Mouse (Mus musculus) urinary bladder, adult 2 months (tissue): Measurements from ENCODE around the gene 4930452B06Rik. TPM values are rescaled to one million over a fixed set of nuclear protein-coding genes. Genes with fewer than 3 reads are reported as not detected.
A peak's percentile ranks its signal among the peaks of the same experiment; 100 is the strongest.
"Not testable (repeated sequence)": the region's sequence is repeated elsewhere in the genome, so short reads cannot be mapped to it uniquely, and the experiment has no call there.

Experiments used
- DNase-seq: peaks from one replicate; pipeline ENCODE4 v3.0.0; 2022; ENCODE audit warnings: low spot score
- polyA plus RNA-seq: library from polyadenylated mRNA; depleted of rRNA; stranded (reverse); fragments of >200 nt; gene quantifications from 2 replicates; pipeline ENCODE4 v1.2.3, GENCODE M21; 2012; rRNA removed

Gene 4930452B06Rik
- 3.6 and 5.7 TPM in 2 replicates for polyA plus RNA-seq

- DNase-seq = peak; percentile 68
Observed at GRCm38 (mm10) chr14:8665636-8666411, at the start of gene 4930452B06Rik. 4930452B06Rik (minus strand) TSS chr14:8666240.

GRCm38 (mm10) chr14:8712674-8713073 lies 46.6 kb upstream of the 4930452B06Rik start:
- no peak for DNase-seq

GRCm38 (mm10) chr14:8689451-8689850 lies 23.4 kb upstream of the 4930452B06Rik start:
- no peak for DNase-seq

- no peak for DNase-seq
Observed at GRCm38 (mm10) chr14:8688462-8688861, 22.4 kb upstream of the 4930452B06Rik start.

GRCm38 (mm10) chr14:8686185-8686584 lies 20.1 kb upstream of the 4930452B06Rik start:
- no peak for DNase-seq

- no peak for DNase-seq
Observed at GRCm38 (mm10) chr14:8679896-8680295, 13.9 kb upstream of the 4930452B06Rik start.

GRCm38 (mm10) chr14:8660359-8660758 lies 5.7 kb downstream of the 4930452B06Rik start:
- DNase-seq = no peak

GRCm38 (mm10) chr14:8641650-8642279 lies 24.3 kb downstream of the 4930452B06Rik start:
- no peak for DNase-seq

- no peak for DNase-seq
Observed at GRCm38 (mm10) chr14:8632211-8632610, 33.8 kb downstream of the 4930452B06Rik start.

- DNase-seq = no peak
Observed at GRCm38 (mm10) chr14:8628406-8628805, 37.6 kb downstream of the 4930452B06Rik start.

- no peak for DNase-seq
Observed at GRCm38 (mm10) chr14:8627481-8627880, 38.6 kb downstream of the 4930452B06Rik start.

GRCm38 (mm10) chr14:8621164-8621563 lies 44.9 kb downstream of the 4930452B06Rik start:
- DNase-seq = no peak

- DNase-seq = no peak
Observed at GRCm38 (mm10) chr14:8620580-8620979, 45.5 kb downstream of the 4930452B06Rik start.

GRCm38 (mm10) chr14:8615636-8616035 lies 50.4 kb downstream of the 4930452B06Rik start:
- DNase-seq = no peak

- DNase-seq = not testable (repeated sequence)
Observed at GRCm38 (mm10) chr14:8614430-8614829, 51.6 kb downstream of the 4930452B06Rik start.

- DNase-seq = no peak
Observed at GRCm38 (mm10) chr14:8612080-8612479, 54.0 kb downstream of the 4930452B06Rik start.

GRCm38 (mm10) chr14:8610108-8610507 lies 55.9 kb downstream of the 4930452B06Rik start:
- no peak for DNase-seq

- no peak for DNase-seq
Observed at GRCm38 (mm10) chr14:8608559-8609171, 57.4 kb downstream of the 4930452B06Rik start.

GRCm38 (mm10) chr14:8604898-8605297 lies 61.1 kb downstream of the 4930452B06Rik start:
- DNase-seq = no peak

- no peak for DNase-seq
Observed at GRCm38 (mm10) chr14:8585031-8585430, 81.0 kb downstream of the 4930452B06Rik start.

- DNase-seq = not testable (repeated sequence)
Observed at GRCm38 (mm10) chr14:8551006-8551405, 115.0 kb downstream of the 4930452B06Rik start.

GRCm38 (mm10) chr14:8549108-8549507 lies 116.9 kb downstream of the 4930452B06Rik start:
- no peak for DNase-seq

- no peak for DNase-seq
Observed at GRCm38 (mm10) chr14:8536024-8536423, 130.0 kb downstream of the 4930452B06Rik start.
